Mouse (Mus musculus): ENCODE results near the gene 4921530L21Rik. TPM values are rescaled to one million over a fixed set of nuclear protein-coding genes. Genes with fewer than 3 reads are reported as not detected.

Gene 4921530L21Rik
- polyA plus RNA-seq (2015; fragmentation: Nextera tagmentation; extraction: Ambion mirVana): not detected in 2 replicates

GRCm38 (mm10) chr14:95880954-95881353 lies at the start of gene 4921530L21Rik:
4921530L21Rik (plus strand) TSS chr14:95881254.
- WGBS: 92% methylated on average over 1 of the region's 1 CpGs
- H3K27ac ChIP-seq (replicated peaks): no peak within 1 kb of the TSS
- no peak for ATAC-seq (ENCODE audit: low FRiP score)

GRCm38 (mm10) chr14:95833866-95834265 lies 47.2 kb upstream of the 4921530L21Rik start:
- Histone ChIP-seq H3K27me3 (replicated peaks) (no peaks in the 10 kb centered on the region), H3K4me3 (replicated peaks) (no peak overlapping the region), H3K27ac (replicated peaks) (no peak overlapping the region), H3K4me1 (no peaks in the 10 kb centered on the region), H3K36me3 (no peaks in the 10 kb centered on the region), H3K9ac (replicated peaks) (no peak overlapping the region), H3K9me3 (replicated peaks) (no peaks in the 10 kb centered on the region), H3K4me2 (no peak overlapping the region)
- no peak for ATAC-seq (ENCODE audit: low FRiP score)
- 65% methylated on average over 3 of the region's 3 CpGs for WGBS

More at GRCm38 (mm10) chr14:95880954-95881353, at the start of gene 4921530L21Rik:
- Histone ChIP-seq H3K4me3 (replicated peaks) (no peak within 1 kb of the TSS), H3K4me2 (no peak within 1 kb of the TSS), H3K27me3 (replicated peaks) (no peaks in the 10 kb centered on the region), H3K36me3 (no peaks in the 10 kb centered on the region), H3K9me3 (replicated peaks) (no peaks in the 10 kb centered on the region), H3K9ac (replicated peaks) (no peak within 1 kb of the TSS), H3K4me1 (0 out of 2 replicates have a peak, but pooled peaks cover 4% of the 10 kb centered on the region)

GRCm38 (mm10) chr14:95862981-95863380 lies 18.1 kb upstream of the 4921530L21Rik start:
- Histone ChIP-seq H3K27ac (replicated peaks) (no peak overlapping the region), H3K4me2 (no peak overlapping the region), H3K4me3 (replicated peaks) (no peak overlapping the region), H3K4me1 (no peaks in the 10 kb centered on the region), H3K36me3 (no peaks in the 10 kb centered on the region), H3K27me3 (replicated peaks) (no peaks in the 10 kb centered on the region), H3K9me3 (replicated peaks) (no peaks in the 10 kb centered on the region), H3K9ac (replicated peaks) (no peak overlapping the region)
- ATAC-seq (ENCODE audit: low FRiP score): no peak
- WGBS: 83% methylated on average over 3 of the region's 3 CpGs

GRCm38 (mm10) chr14:95865676-95866416 lies 15.2 kb upstream of the 4921530L21Rik start:
- ATAC-seq (ENCODE audit: low FRiP score): peak; percentile 50; the same call in 1 of the 2 replicates
- Histone ChIP-seq H3K4me3 (replicated peaks) (no peak overlapping the region), H3K4me2 (no peak overlapping the region), H3K4me1 (no peaks in the 10 kb centered on the region), H3K27me3 (replicated peaks) (no peaks in the 10 kb centered on the region), H3K36me3 (no peaks in the 10 kb centered on the region), H3K9ac (replicated peaks) (no peak overlapping the region), H3K27ac (replicated peaks) (0 out of 2 replicates have a peak overlapping the region, but pooled peaks have one; percentile 28), H3K9me3 (replicated peaks) (no peaks in the 10 kb centered on the region)
- 51% methylated on average over 7 of the region's 7 CpGs for WGBS

DNA sequence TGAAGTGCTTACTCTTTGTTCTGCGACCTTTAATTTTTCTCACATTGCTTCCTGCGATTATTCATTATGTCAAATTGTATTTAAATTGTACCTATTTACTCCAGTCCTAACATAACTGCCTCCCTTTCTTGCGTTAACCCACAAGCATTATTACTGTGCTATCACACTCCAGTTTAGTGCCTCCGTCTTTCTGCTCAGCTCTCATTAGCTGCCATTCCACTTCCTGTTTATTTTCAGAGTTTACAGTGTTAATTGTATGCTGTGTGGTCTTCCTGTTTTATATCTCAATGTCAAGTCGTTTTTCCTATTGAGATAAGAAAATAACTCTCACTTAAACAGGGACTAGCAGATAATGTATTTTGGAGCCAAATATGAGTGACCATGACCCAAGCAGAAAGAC lies 9.0 kb upstream of the 4921530L21Rik start:
- 69% methylated on average over 5 of the region's 5 CpGs for WGBS
- ATAC-seq (ENCODE audit: low FRiP score): no peak

DNA sequence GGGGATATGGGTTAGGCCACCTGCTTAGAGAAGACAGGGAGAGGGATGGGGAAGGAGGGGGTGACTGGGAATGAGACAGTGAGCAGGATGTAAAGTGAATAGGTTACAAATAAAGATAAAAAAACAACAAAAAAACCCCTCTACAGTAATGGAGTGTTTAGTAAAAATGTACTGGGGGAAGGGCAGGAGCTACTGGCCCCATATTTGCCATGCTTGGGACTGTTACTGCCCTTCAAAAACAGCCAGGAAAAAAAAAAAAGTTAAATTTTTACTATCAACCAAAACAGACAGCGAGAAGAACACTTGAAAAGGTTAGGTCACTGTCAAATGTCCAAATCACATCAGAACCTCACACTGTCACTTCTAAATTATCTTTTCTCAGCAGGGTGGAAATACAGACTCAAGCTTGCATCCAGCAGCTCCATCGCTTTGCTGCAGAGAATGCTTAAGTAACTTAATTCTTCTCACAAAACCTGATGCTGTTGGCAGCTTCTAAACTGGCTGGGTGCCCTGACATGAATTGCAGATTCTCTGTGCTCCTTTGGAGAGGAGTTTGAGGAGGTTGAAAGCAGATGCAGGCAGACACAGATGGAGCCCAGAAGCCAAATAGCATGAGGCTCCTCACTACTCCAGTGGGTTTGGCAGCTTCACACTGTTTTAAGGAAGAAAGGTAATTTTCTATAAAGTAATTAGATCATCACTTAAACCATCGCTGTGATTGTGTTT lies 4.1 kb upstream of the 4921530L21Rik start:
- no peak overlapping the region for H3K4me2 ChIP-seq
- 0 out of 2 replicates have a peak, but pooled peaks cover 4% of the 10 kb centered on the region for H3K4me1 ChIP-seq
- 58% methylated on average over 3 of the region's 3 CpGs for WGBS
- H3K4me3 ChIP-seq (replicated peaks): no peak overlapping the region
- no peaks in the 10 kb centered on the region for H3K36me3 ChIP-seq
- peak; percentile 65; the same call in 1 of the 2 replicates for ATAC-seq (ENCODE audit: low FRiP score)
- H3K9ac ChIP-seq (replicated peaks): no peak overlapping the region
- H3K27me3 ChIP-seq (replicated peaks): no peaks in the 10 kb centered on the region
- H3K9me3 ChIP-seq (replicated peaks): no peaks in the 10 kb centered on the region
- H3K27ac ChIP-seq (replicated peaks): no peak overlapping the region

More for the DNA sequence above, 9.0 kb upstream of the 4921530L21Rik start:
- H3K4me1 ChIP-seq: 0 out of 2 replicates have a peak, but pooled peaks cover 4% of the 10 kb centered on the region
- no peaks in the 10 kb centered on the region for H3K9me3 ChIP-seq (replicated peaks)
- H3K27me3 ChIP-seq (replicated peaks): no peaks in the 10 kb centered on the region
- no peak overlapping the region for H3K9ac ChIP-seq (replicated peaks)
- H3K4me3 ChIP-seq (replicated peaks): no peak overlapping the region
- H3K27ac ChIP-seq (replicated peaks): no peak overlapping the region
- H3K36me3 ChIP-seq: no peaks in the 10 kb centered on the region
- H3K4me2 ChIP-seq: no peak overlapping the region

DNA sequence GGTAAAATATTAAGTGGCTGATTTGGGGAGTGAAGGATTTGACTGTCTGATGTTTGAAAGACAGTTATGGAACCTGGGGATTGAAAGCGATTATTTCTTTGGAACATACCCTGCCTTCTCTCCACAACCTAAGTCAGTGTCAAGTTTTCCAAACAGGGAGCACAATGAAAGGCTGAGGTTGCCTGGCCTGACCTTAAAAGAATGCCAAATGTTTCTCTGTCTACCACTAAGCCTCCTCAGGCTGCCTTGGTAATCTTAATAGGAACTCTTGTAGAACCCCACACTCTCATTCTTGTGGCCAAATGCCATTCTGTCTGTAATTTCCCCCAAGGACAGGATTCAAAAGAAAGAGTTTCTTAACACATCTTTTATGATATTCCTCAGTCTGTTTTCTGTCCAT lies 3.5 kb upstream of the 4921530L21Rik start:
- Histone ChIP-seq H3K4me3 (replicated peaks) (no peak overlapping the region), H3K9me3 (replicated peaks) (no peaks in the 10 kb centered on the region), H3K36me3 (no peaks in the 10 kb centered on the region), H3K4me2 (no peak overlapping the region), H3K27ac (replicated peaks) (0 out of 2 replicates have a peak overlapping the region, but pooled peaks have one; percentile 6), H3K4me1 (0 out of 2 replicates have a peak, but pooled peaks cover 4% of the 10 kb centered on the region), H3K9ac (replicated peaks) (no peak overlapping the region), H3K27me3 (replicated peaks) (no peaks in the 10 kb centered on the region)
- 86% methylated on average over 1 of the region's 1 CpGs for WGBS
- ATAC-seq (ENCODE audit: low FRiP score): no peak

- WGBS: 37% methylated on average over 6 of the region's 6 CpGs
- no peaks in the 10 kb centered on the region for H3K36me3 ChIP-seq
- no peaks in the 10 kb centered on the region for H3K4me1 ChIP-seq
- no peak for ATAC-seq (ENCODE audit: low FRiP score)
- H3K27me3 ChIP-seq (replicated peaks): no peaks in the 10 kb centered on the region
- no peak overlapping the region for H3K27ac ChIP-seq (replicated peaks)
- no peak overlapping the region for H3K4me2 ChIP-seq
- no peak overlapping the region for H3K4me3 ChIP-seq (replicated peaks)
- H3K9ac ChIP-seq (replicated peaks): no peak overlapping the region
- H3K9me3 ChIP-seq (replicated peaks): no peaks in the 10 kb centered on the region
These were observed 18.4 kb downstream of the 4921530L21Rik start for GRCm38 (mm10) chr14:95899458-95899857.

GRCm38 (mm10) chr14:95904591-95905095 lies 23.6 kb downstream of the 4921530L21Rik start:
- WGBS: 86% methylated on average over 1 of the region's 1 CpGs
- H3K36me3 ChIP-seq: no peaks in the 10 kb centered on the region

DNA sequence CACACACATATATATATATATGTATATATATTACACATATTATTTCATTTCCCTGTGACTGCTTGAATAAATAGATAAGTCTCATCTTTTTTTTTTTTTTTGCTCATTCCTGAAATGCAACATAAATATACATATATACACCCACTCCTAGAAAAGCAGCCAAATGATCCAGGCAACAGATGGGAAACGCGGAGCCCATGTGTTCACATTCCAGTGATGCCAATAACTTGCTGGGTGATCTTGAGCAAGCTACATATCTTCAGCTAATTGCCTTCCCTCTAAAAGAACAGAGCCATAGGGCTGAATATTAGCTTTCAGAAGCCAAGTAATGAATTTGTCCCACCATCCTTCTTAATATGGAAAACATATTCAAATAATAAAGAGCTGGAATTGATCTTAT lies 32.2 kb downstream of the 4921530L21Rik start:
- Histone ChIP-seq H3K4me2 (no peak overlapping the region), H3K27me3 (replicated peaks) (no peaks in the 10 kb centered on the region), H3K9ac (replicated peaks) (no peak overlapping the region), H3K36me3 (no peaks in the 10 kb centered on the region), H3K27ac (replicated peaks) (no peak overlapping the region), H3K4me3 (replicated peaks) (no peak overlapping the region), H3K9me3 (replicated peaks) (no peaks in the 10 kb centered on the region), H3K4me1 (no peaks in the 10 kb centered on the region)
- WGBS: 52% methylated on average over 2 of the region's 2 CpGs
- ATAC-seq (ENCODE audit: low FRiP score): no peak

More at GRCm38 (mm10) chr14:95904591-95905095, 23.6 kb downstream of the 4921530L21Rik start:
- Histone ChIP-seq H3K4me2 (no peak overlapping the region), H3K4me1 (no peaks in the 10 kb centered on the region), H3K9ac (replicated peaks) (no peak overlapping the region), H3K27me3 (replicated peaks) (no peaks in the 10 kb centered on the region), H3K27ac (replicated peaks) (no peak overlapping the region), H3K9me3 (replicated peaks) (no peaks in the 10 kb centered on the region), H3K4me3 (replicated peaks) (no peak overlapping the region)
- ATAC-seq (ENCODE audit: low FRiP score): no peak

DNA sequence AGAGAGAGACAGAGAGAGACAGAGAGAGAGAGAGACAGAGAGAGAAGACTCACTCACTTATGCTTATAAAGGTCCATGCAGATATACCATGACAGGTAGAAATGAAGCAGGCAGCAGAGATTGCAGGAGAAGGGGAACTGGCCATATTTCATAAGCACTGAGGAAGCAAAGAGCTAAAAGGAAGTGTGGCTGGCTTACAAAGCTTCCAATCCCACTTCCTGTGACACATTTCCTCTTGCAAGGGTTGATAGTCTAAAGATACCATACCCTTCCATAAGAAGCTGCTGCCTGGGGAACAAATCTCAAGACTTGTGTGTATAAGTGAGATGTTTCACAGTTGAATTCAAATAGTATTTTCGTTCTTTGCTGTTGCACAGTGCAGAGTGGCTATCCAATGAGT lies 45.7 kb downstream of the 4921530L21Rik start:
- Histone ChIP-seq H3K4me3 (replicated peaks) (no peak overlapping the region), H3K9ac (replicated peaks) (no peak overlapping the region), H3K27me3 (replicated peaks) (no peaks in the 10 kb centered on the region), H3K27ac (replicated peaks) (no peak overlapping the region), H3K9me3 (replicated peaks) (no peaks in the 10 kb centered on the region), H3K36me3 (no peaks in the 10 kb centered on the region), H3K4me1 (no peaks in the 10 kb centered on the region), H3K4me2 (no peak overlapping the region)
- ATAC-seq (ENCODE audit: low FRiP score): no peak
- WGBS: 89% methylated on average over 1 of the region's 1 CpGs

Data from neural tube, embryonic 15.5 days (tissue).